Mouse (Mus musculus) kidney, adult 2 months (tissue): ENCODE results near the gene Cphx3. TPM values are rescaled to one million over a fixed set of nuclear protein-coding genes. Genes with fewer than 3 reads are reported as not detected.
"Not testable (repeated sequence)": the region's sequence is repeated elsewhere in the genome, so short reads cannot be mapped to it uniquely, and the experiment has no call there.

Source experiments
- DNase-seq: peaks from one replicate; pipeline ENCODE4 v3.0.0; 2021
- H3K27ac ChIP-seq: fragments of 200-500 bp; 2 replicates; pipeline ENCODE4 v1.5.1; 2012; ENCODE audit warnings: low read depth, low read length, control low read depth, inconsistent platforms; ENCODE audit not compliant: insufficient read depth
- H3K27me3 ChIP-seq: fragments of 200-500 bp; replicated peaks from 2 replicates; pipeline ENCODE4 v1.6.1; 2012; ENCODE audit warnings: mild to moderate bottlenecking, moderate library complexity, low read length, inconsistent platforms; ENCODE audit not compliant: control insufficient read depth, insufficient read depth
- H3K36me3 ChIP-seq: fragments of 200-500 bp; 2 replicates; pipeline ENCODE4 v1.6.1; 2012; ENCODE audit warnings: mild to moderate bottlenecking, moderate library complexity, low read length, inconsistent platforms; ENCODE audit not compliant: control insufficient read depth, insufficient read depth
- H3K4me1 ChIP-seq: fragments of 200-500 bp; 2 replicates; pipeline ENCODE4 v1.6.1; 2011; ENCODE audit warnings: low read length; ENCODE audit not compliant: control insufficient read depth, insufficient read depth
- H3K4me3 ChIP-seq: fragments of 200-500 bp; 2 replicates; pipeline ENCODE4 v1.5.1; 2011; ENCODE audit warnings: mild to moderate bottlenecking, low read depth, low read length, control low read depth; ENCODE audit not compliant: insufficient read depth
- WGBS: fragments of 180-500 bp; shearing (Covaris S2); methylation state at CpG from one replicate; pipeline ENCODE4 v1.1.7; 2018; 5-methylcytosine and 5-hydroxymethylcytosine counted together
- polyA plus RNA-seq: library from polyadenylated mRNA; depleted of rRNA; stranded (reverse); fragments of >200 nt; gene quantifications from 2 replicates; pipeline ENCODE4 v1.2.3, GENCODE M21; 2012

The Cphx3 gene
- polyA plus RNA-seq, 1 experiment: 0.50 TPM

DNA sequence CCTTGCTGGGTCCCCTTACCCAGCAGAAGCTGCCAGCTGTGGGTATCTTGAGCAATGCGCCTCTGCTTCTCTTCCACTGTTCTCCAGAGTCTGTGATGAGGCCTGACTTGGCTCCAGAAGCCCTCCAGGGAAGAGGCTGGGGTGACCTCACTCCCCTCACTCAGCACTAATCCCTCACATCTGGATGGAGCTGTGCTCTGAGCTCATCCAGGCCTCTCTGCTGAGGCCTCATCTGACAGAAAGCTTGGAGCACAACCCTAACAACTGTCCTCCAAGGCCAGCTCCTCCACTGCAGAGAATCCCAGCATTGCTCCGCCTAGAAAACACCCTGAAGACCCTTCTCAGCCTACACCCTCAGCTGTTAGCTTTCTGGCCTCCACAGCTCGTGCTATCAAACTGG is 91.9 kb downstream of the Cphx3 start:
- H3K27ac ChIP-seq, DNase-seq: not testable (repeated sequence)
- no CpG with 5 or more reads among the region's 3 CpGs for WGBS

GRCm38 (mm10) chr14:26175028-26175427 is 92.9 kb downstream of the Cphx3 start:
- not testable (repeated sequence) for DNase-seq, H3K27ac ChIP-seq
- no CpG with 5 or more reads among the region's 6 CpGs for WGBS

More for the DNA sequence above, 91.9 kb downstream of the Cphx3 start:
- H3K27me3 ChIP-seq, H3K36me3 ChIP-seq, H3K4me1 ChIP-seq, H3K4me3 ChIP-seq: not testable (repeated sequence)

GRCm38 (mm10) chr14:26181660-26182059 is 99.6 kb downstream of the Cphx3 start:
- not testable (repeated sequence) for H3K4me3 ChIP-seq, H3K36me3 ChIP-seq, H3K4me1 ChIP-seq, DNase-seq, H3K27ac ChIP-seq, H3K27me3 ChIP-seq
- no CpG with 5 or more reads among the region's 10 CpGs for WGBS

More at GRCm38 (mm10) chr14:26175028-26175427, 92.9 kb downstream of the Cphx3 start:
- not testable (repeated sequence) for H3K36me3 ChIP-seq, H3K4me3 ChIP-seq, H3K4me1 ChIP-seq, H3K27me3 ChIP-seq

- H3K36me3 ChIP-seq, H3K27ac ChIP-seq, H3K4me1 ChIP-seq, DNase-seq, H3K4me3 ChIP-seq, H3K27me3 ChIP-seq: not testable (repeated sequence)
- no CpG with 5 or more reads among the region's 10 CpGs for WGBS
Observed at GRCm38 (mm10) chr14:26182380-26182779, 100.3 kb downstream of the Cphx3 start, which contains the start of gene Plac9b. Gene Plac9b, minus strand, starts transcription at chr14:26182480.

DNA sequence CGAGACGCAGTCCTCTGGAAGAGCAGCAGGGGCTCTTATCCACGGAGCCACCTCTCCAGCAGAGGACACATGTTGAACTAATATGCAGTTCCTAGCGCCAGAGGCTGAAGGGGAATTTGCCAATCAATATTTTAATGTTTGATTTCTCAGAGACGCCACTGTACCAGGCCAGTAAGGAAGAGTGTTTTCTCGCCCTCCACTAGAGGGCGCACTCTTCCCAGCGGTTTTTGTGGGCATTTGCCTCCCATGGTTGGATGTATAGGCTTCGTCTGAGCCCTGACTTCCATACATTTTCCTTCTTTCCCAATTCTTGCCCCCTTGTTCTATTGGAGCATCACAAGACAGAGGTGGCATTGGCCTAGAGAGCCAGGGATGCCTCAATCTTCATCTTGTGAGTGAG is 104.5 kb downstream of the Cphx3 start:
- no CpG with 5 or more reads among the region's 9 CpGs for WGBS
- DNase-seq: not testable (repeated sequence)

DNA sequence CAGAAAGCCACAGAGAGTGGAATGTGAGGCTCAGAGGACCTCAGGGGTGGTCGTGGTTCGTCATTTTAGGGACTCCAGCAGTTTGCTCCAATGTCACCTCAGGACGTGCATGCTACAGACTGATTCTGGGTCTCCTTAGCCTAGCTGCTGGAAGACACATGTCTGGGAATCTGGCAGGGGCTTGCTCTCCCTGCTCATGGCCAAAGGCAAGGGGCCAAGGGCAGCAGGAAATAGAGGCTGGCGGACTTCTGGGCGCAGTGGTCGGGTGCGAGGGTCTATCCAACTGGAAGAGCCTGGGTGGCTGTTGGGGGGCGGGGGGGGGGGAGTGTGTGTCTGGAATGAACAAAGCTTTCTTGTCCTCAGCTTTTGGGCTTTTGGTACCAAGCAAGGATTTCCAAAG is 106.3 kb downstream of the Cphx3 start:
- not testable (repeated sequence) for H3K36me3 ChIP-seq, H3K4me1 ChIP-seq, H3K4me3 ChIP-seq, DNase-seq, H3K27me3 ChIP-seq, H3K27ac ChIP-seq
- WGBS: no CpG with 5 or more reads among the region's 8 CpGs

More for the DNA sequence above, 104.5 kb downstream of the Cphx3 start:
- not testable (repeated sequence) for H3K4me1 ChIP-seq, H3K27me3 ChIP-seq, H3K27ac ChIP-seq, H3K4me3 ChIP-seq, H3K36me3 ChIP-seq

- not testable (repeated sequence) for H3K27me3 ChIP-seq, H3K27ac ChIP-seq, H3K36me3 ChIP-seq, DNase-seq, H3K4me3 ChIP-seq, H3K4me1 ChIP-seq
- WGBS: no CpG with 5 or more reads among the region's 3 CpGs
Observed at GRCm38 (mm10) chr14:26197851-26198250, 115.8 kb downstream of the Cphx3 start.

- no CpG with 5 or more reads among the region's 44 CpGs for WGBS
- DNase-seq, H3K36me3 ChIP-seq, H3K4me3 ChIP-seq, H3K27ac ChIP-seq, H3K27me3 ChIP-seq, H3K4me1 ChIP-seq: not testable (repeated sequence)
Observed at GRCm38 (mm10) chr14:26206197-26206925, 124.3 kb downstream of the Cphx3 start.

DNA sequence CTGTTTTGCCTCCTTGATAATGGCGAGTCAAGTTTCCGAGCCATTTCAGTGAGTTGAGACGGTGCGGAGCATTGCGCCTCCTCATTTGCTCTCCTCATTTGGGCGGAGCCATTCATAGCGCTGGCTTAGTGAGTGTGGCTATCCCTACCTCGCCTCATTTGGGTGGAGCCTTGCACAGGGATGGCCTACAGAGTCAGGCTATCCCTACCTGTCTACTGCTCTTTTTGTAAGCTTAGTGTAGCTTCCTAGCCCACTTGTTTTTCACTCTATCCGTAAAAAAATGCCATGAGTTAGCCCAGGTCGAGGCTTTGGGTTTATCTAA is 124.8 kb downstream of the Cphx3 start, which contains the start of gene Tmem254b:
Gene Tmem254b, minus strand, starts transcription at position 116 of the 322 bp plus-strand sequence.
- not testable (repeated sequence) for H3K4me3 ChIP-seq, DNase-seq, H3K4me1 ChIP-seq, H3K27me3 ChIP-seq, H3K36me3 ChIP-seq, H3K27ac ChIP-seq
- no CpG with 5 or more reads among the region's 10 CpGs for WGBS

DNA sequence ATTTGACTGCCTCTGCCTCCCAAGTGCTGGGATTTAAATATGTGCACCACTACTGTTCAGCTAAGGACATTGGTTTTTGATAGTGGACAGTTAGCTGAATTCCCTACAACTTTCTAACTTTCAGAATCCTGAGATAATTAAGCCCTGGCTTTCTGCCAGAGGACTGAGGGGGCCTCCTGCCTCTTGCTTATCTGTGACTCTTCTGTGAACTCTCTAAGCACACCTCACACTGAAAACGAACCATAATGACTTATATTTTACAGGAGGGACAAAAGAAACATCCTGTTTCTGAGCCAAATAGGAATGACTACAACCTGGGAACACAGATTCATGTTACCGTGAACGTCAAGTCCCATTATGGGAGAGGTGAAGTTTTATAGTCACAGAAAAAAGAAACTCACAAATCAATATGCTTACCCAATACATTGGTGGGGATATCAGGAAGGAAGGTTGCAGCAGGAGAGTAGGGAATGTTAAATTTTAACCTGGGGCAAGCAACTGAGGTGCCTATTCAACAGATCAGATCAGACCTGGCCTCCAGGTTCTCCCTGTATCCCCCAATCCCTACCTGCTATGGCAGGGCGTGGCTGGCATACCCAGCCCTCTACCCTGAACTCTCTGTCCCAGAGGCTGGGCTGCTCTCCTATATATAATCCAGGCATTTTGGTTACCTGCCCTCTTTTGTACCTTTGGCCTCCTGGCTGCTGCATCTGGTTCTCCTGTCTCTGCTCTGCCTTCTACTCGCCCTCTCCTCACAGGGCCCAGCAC is 134.3 kb downstream of the Cphx3 start:
- H3K27me3 ChIP-seq, H3K4me3 ChIP-seq, DNase-seq, H3K4me1 ChIP-seq, H3K36me3 ChIP-seq, H3K27ac ChIP-seq: not testable (repeated sequence)
- WGBS: no CpG with 5 or more reads among the region's 5 CpGs

DNA sequence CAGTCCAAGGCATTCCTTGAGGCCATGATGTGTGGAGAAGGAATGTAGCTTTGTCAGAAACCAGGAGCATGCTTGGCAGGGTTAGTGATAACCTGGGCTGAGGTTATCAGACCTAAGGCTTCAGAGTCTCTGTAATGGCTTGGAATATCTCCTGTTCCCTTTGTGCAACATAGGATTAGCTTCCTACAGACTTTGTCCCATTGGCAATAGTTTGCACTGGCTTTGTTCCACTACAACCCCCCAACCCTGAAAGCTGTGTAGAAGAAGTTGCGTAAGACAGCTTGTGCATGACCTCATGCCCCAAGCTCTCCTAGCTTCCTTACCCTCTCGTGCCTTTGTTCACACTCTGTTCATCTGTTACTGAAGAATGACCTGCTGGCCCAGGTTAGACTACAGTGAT is 155.1 kb downstream of the Cphx3 start:
- DNase-seq, H3K4me3 ChIP-seq, H3K27ac ChIP-seq, H3K4me1 ChIP-seq, H3K36me3 ChIP-seq, H3K27me3 ChIP-seq: not testable (repeated sequence)
- WGBS: no CpG with 5 or more reads among the region's 2 CpGs
